Mouse (Mus musculus): ENCODE results near the gene Cd69. TPM values are rescaled to one million over a fixed set of nuclear protein-coding genes. Genes with fewer than 3 reads are reported as not detected.

Gene Cd69
- not detected for total RNA-seq (2021)

GRCm38 (mm10) chr6:129275220-129275619, at the start of gene Cd69:
Cd69 (minus strand) TSS chr6:129275436.
- no peak for DNase-seq (ENCODE audit: extremely low spot score in 1 of 2, low spot score in 1 of 2)

DNA sequence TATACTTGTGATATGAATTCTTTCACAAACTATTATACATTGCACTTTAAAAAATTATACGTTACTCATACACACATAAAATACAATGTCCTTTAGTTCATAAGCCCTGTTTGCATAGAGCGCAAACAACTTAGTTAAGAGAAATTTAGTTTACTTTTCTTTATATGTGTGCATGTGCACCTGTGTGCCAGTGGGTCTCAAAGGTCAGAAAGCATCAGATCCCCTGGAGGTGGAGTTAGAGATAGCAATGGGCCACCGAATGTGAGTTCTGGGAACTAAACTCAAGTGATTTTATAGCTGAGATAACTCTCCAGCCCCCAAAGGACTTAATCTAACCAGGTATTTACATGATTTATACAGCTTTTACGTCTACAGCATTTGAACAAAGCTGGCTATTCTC, 44.1 kb upstream of the Cd69 start:
- DNase-seq (ENCODE audit: extremely low spot score in 1 of 2, low spot score in 1 of 2), result no peak

GRCm38 (mm10) chr6:129318395-129318794, 43.2 kb upstream of the Cd69 start:
- no peak for DNase-seq (ENCODE audit: extremely low spot score in 1 of 2, low spot score in 1 of 2)

GRCm38 (mm10) chr6:129316463-129316862, 41.2 kb upstream of the Cd69 start:
- DNase-seq (ENCODE audit: extremely low spot score in 1 of 2, low spot score in 1 of 2), result no peak

- no peak for DNase-seq (ENCODE audit: extremely low spot score in 1 of 2, low spot score in 1 of 2)
These were observed 40.5 kb upstream of the Cd69 start for GRCm38 (mm10) chr6:129315698-129316097.

DNA sequence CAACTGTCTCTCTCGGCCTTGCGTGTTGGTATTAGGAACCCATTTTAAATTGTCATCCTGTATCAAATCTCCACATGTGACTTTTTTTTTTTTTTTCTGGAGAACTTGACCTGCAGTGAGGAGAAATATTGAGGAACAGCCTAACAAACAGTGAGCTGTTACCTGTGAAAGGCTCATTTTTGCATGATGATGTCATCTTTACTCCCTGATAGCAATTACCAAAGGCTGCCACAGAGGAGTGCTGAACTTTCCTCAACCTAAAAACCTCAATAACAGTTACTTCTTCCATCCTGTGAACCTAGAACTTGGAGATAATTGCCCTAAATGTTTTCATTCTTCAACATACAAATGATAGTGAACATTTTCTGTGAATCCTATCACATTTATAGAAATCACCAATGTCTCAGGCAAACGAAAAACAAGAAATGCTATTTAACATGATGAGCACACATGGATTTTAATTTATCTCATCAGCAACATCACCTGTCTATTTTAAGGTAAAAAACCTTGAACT, 39.5 kb upstream of the Cd69 start:
- no peak for DNase-seq (ENCODE audit: extremely low spot score in 1 of 2, low spot score in 1 of 2)

- no peak for DNase-seq (ENCODE audit: extremely low spot score in 1 of 2, low spot score in 1 of 2)
These were observed 37.3 kb upstream of the Cd69 start for GRCm38 (mm10) chr6:129312499-129312898.

- no peak for DNase-seq (ENCODE audit: extremely low spot score in 1 of 2, low spot score in 1 of 2)
These were observed 28.9 kb upstream of the Cd69 start for GRCm38 (mm10) chr6:129304180-129304579.

DNA sequence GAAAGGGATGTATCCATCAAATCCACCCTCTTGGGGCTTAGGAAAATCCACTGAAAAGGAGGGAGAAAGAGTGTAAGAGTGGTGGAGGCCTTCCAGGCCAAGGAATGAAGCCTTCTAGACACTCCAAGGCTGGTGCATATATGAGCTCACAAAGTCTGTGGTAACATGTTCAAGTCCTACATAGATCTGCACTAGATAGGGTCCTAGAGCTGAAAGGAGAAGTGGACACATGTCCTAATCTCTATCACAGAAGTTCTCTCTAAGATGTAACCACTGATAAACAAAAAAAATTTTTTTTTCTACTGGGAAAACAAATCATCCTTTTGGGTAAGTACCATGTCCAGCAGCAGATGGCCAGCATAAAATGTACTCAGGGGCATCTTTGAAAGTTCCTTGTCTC, 13.5 kb upstream of the Cd69 start:
- no peak for DNase-seq (ENCODE audit: extremely low spot score in 1 of 2, low spot score in 1 of 2)

DNA sequence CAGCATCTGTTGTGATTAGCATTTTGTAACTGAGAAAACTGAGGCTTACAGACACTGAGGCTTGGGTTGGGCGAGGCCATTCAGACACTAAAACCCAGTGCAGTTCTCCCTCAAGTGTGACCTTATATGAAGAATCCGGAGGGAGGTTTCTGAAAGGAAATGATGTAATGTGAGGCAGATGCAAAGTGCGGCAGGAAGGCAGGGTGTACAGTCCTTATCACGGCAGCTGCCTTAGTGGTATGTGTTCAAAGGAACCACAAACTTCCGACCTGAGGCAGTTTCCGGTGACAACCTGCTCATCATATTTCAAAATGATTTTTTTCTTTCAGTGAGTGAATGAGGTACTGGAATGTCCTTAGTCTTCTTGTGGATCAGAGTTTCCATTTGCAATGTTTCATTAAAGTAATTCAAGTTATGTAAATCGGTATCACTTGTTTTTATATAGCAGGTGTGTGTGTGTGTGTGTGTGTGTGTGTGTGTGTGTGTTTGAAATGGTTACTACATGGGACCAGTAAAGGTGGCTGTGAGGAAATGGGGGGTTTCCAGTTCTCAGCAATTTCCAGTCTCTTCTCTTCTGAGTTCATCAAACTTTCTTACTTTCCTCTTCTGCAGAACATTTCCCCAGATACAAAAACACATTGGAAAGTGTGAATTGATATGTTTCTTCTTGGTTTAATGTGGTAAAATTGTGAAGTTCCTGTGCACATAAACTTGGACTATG, 9.3 kb upstream of the Cd69 start:
- DNase-seq (ENCODE audit: extremely low spot score in 1 of 2, low spot score in 1 of 2), result no peak

- DNase-seq (ENCODE audit: extremely low spot score in 1 of 2, low spot score in 1 of 2), result no peak
These were observed 8.0 kb upstream of the Cd69 start for GRCm38 (mm10) chr6:129283271-129283670.

GRCm38 (mm10) chr6:129276483-129276882, 1.2 kb upstream of the Cd69 start:
- DNase-seq (ENCODE audit: extremely low spot score in 1 of 2, low spot score in 1 of 2), result no peak

GRCm38 (mm10) chr6:129275624-129276203, 478 bp upstream of the Cd69 start:
- no peak for DNase-seq (ENCODE audit: extremely low spot score in 1 of 2, low spot score in 1 of 2)

DNA sequence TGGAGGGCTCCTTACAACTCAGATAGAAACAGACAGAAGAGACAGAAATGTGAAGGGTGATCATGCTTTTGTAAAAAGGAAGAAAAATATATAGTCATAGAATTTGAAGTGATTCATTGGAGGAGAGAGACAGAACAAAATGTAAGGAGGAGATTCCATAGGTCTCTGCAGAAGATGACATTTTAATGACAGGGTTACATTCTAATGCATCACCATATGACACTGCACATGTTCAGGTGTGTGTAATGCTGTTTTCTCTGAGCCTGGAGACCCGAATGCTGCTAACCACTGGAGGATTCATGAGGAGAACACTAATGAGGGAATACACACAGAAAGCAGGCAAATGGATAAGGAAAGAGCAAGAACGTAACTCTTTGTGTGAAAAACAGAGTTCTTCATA, 760 bp downstream of the Cd69 start:
- DNase-seq (ENCODE audit: extremely low spot score in 1 of 2, low spot score in 1 of 2), result no peak

DNA sequence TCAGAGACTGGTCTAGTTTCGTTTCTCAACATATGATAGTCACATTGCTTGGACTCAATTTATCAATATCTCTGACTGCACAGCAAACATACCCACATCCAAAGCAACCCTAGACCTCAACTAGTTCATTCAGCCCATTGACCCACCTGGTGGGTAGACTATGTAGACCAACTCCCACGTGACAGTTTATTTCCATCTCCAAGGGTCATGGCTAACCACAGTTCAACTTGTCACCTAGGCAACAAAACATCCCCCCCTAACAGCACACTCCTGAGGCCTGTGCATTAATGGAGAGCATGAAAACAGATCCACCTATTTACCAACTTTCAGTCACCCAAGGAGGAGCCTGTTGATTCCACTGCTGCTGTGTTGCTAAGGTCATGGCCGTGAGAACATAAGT, 1.6 kb downstream of the Cd69 start:
- no peak for DNase-seq (ENCODE audit: extremely low spot score in 1 of 2, low spot score in 1 of 2)

DNA sequence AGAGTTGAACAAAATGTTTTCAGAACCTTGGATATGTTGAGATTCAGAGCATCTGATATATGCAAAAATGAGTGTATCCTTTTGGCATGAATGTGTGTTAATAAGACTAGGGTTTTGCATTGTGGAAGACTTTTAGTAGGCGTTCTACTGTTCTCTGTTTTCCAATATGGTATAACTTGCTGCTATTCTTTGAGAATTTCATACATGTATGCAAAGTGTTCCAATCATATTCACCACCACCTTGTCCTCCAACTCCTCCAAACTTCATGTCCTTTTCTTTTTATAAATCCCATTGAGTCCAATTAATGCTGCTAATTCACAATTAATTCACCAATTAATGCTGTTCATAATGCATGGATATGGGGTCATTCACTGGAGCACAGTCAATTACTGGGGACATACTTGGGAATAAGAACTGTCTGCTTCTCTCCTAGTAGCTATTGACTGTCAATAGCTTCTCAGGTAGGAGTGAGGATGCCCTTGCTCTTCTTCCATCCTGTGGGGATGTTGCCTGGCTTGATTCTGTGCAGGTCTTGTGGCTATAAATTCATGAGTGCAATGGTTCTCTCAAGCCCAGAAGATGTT, 8.7 kb downstream of the Cd69 start:
- no peak for DNase-seq (ENCODE audit: extremely low spot score in 1 of 2, low spot score in 1 of 2)

DNA sequence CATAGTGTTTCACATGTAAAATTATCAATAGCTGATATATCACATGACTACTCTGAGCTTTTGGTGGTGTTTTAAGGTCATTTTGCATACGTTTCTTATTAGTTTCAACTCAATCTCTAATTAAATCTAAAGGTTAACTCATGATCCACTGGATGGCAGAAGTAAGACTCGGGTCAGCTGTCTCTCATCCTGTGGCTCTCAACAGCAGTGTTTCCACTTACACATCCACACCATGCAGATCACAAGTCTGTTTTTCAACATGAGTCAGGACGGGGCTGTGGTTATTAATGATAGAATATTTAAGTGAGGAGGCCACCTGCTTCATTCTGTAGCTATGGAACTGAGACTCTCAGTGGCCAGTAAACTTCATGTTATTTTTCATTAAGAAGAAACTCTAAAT, 9.4 kb downstream of the Cd69 start:
- no peak for DNase-seq (ENCODE audit: extremely low spot score in 1 of 2, low spot score in 1 of 2)

GRCm38 (mm10) chr6:129260940-129261339, 14.3 kb downstream of the Cd69 start:
- DNase-seq (ENCODE audit: extremely low spot score in 1 of 2, low spot score in 1 of 2), result no peak

- DNase-seq (ENCODE audit: extremely low spot score in 1 of 2, low spot score in 1 of 2), result no peak
These were observed 15.2 kb downstream of the Cd69 start for GRCm38 (mm10) chr6:129260034-129260433.

- DNase-seq (ENCODE audit: extremely low spot score in 1 of 2, low spot score in 1 of 2), result no peak
These were observed 19.2 kb downstream of the Cd69 start for GRCm38 (mm10) chr6:129256018-129256417.

DNA sequence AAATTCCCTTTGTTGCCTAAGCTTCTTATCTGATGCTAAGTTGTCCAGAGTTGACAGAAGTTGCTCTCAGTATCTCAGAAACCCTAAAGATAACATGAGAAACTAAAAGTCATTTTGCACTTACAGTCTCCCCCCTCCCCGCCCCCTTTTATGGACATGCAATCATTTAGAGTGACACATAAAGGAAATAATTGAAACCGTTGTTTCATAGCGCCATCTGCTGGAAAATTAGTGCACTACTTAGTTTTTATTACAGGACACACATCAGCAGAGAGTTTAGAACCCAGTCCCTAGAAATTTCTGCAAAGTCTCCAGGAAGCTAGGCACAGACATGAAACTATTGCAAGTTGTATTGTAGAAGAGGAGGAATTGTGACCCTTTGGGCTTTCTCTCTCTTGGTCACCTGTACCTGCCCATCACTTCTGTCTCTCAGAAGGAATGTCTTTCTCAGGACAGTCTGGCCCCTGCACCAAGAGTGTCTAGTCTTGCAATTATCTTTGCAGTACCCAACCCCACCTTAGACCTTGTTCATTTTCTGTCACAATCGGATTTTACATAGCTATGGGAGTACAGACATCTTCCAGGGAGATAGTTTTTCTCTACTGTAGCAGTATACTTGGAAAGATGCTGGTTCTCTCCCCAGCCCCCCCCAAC, 20.2 kb downstream of the Cd69 start:
- DNase-seq (ENCODE audit: extremely low spot score in 1 of 2, low spot score in 1 of 2), result no peak

All from layer of hippocampus, postnatal 25 days (tissue).